Mouse (Mus musculus): ENCODE data around the gene Tomm40. TPM values are rescaled to one million over a fixed set of nuclear protein-coding genes. Genes with fewer than 3 reads are reported as not detected.

Gene Tomm40
- polyA plus RNA-seq, 2 experiments = 101 to 124 TPM

- H3K9ac ChIP-seq (ENCODE audit: low read depth, low read length, severe bottlenecking) = peak overlapping the region; percentile 85
- peaks cover 6% of the 10 kb centered on the region for H3K36me3 ChIP-seq (ENCODE audit: control insufficient read depth, insufficient read depth, low read length)
- H3K9me3 ChIP-seq (ENCODE audit: control insufficient read depth, low read length) = no peaks in the 10 kb centered on the region
- WGBS = under 1% methylated on average over 32 of the region's 32 CpGs
- peaks cover 28% of the 10 kb centered on the region for H3K4me1 ChIP-seq (ENCODE audit: control insufficient read depth, insufficient read depth, low read length)
- no peaks in the 10 kb centered on the region for H3K27me3 ChIP-seq (ENCODE audit: control insufficient read depth, insufficient read depth, low read length)
- TF ChIP-seq POLR2A (IDR thresholded peaks at IDR 0.05; ENCODE audit: borderline replicate concordance, extremely low read depth, insufficient read depth, insufficient read length) = no peak
- H3K4me2 ChIP-seq (replicated peaks; ENCODE audit: low read depth, low read length, severe bottlenecking) = peak overlapping the region; percentile 88
- peak overlapping the region; percentile 93 for H3K4me3 ChIP-seq (replicated peaks; ENCODE audit: low read length)
- DNase-seq (ENCODE audit: low spot score) = peak; percentile 58
- no peak for ATAC-seq (ENCODE audit: low FRiP score, low read depth)
- peak overlapping the region; percentile 87 for H3K27ac ChIP-seq (replicated peaks; ENCODE audit: low read depth, low read length)
Measured at GRCm38 (mm10) chr7:19748219-19749195, 33.3 kb upstream of the Tomm40 start.

- Histone ChIP-seq H3K9me3 (ENCODE audit: control insufficient read depth, low read length) (no peaks in the 10 kb centered on the region), H3K27me3 (ENCODE audit: control insufficient read depth, insufficient read depth, low read length) (no peaks in the 10 kb centered on the region), H3K4me1 (ENCODE audit: control insufficient read depth, insufficient read depth, low read length) (peaks cover 28% of the 10 kb centered on the region), H3K4me2 (replicated peaks; ENCODE audit: low read depth, low read length, severe bottlenecking) (peak overlapping the region; percentile 88), H3K36me3 (ENCODE audit: control insufficient read depth, insufficient read depth, low read length) (peaks cover 11% of the 10 kb centered on the region), H3K27ac (replicated peaks; ENCODE audit: low read depth, low read length) (no peak overlapping the region; the same call in 1 of the 2 replicates), H3K9ac (ENCODE audit: low read depth, low read length, severe bottlenecking) (peak overlapping the region; percentile 85), H3K4me3 (replicated peaks; ENCODE audit: low read length) (peak overlapping the region; percentile 93)
- peak; percentile 54 for DNase-seq (ENCODE audit: low spot score)
- no peak for ATAC-seq (ENCODE audit: low FRiP score, low read depth)
- 8% methylated on average over 25 of the region's 25 CpGs for WGBS
- TF ChIP-seq POLR2A (IDR thresholded peaks at IDR 0.05; ENCODE audit: borderline replicate concordance, extremely low read depth, insufficient read depth, insufficient read length) = no peak
Measured at GRCm38 (mm10) chr7:19747420-19748218, 32.4 kb upstream of the Tomm40 start.

DNA sequence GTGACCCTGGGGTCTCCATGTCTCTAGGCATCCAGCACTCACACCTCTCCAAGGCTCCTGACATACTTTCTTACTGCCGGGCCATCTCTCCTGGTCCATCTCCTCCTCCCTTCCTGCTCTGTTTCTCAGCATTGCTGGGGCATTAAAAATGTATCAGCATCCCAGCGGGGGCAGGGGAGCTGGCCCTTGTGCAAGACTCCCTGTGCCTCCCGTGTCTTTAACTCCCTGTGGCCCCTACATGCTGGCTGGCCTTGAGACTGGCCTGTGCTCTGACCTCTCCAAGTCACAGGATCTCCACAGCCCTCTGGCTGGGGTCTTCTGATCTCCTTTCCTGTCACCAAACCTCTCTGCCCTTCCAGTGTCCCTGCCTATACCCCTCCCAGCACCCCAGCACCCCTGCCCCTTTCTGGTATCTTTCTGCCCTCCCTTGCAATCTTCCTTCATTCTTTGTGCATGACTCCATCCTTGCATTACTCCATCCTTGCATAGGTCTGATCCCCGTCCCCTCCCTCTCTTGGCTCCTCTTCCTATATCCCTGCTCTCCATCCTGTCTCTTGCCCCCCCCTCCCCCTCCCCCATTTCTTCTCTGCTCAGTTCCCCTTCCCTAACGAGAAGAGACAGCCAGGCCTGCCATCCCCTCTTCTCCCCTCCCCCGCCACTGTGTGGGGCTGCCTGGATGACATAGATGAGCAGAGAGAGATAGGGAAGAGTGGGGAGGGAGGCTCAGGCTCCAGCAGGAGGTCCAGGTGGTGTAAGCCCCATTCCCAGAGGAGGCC, 31.4 kb upstream of the Tomm40 start:
- no peak for TF ChIP-seq POLR2A (IDR thresholded peaks at IDR 0.05; ENCODE audit: borderline replicate concordance, extremely low read depth, insufficient read depth, insufficient read length)
- no peak for ATAC-seq (ENCODE audit: low FRiP score, low read depth)
- Histone ChIP-seq H3K27me3 (ENCODE audit: control insufficient read depth, insufficient read depth, low read length) (no peaks in the 10 kb centered on the region), H3K36me3 (ENCODE audit: control insufficient read depth, insufficient read depth, low read length) (peaks cover 11% of the 10 kb centered on the region), H3K4me3 (replicated peaks; ENCODE audit: low read length) (peak overlapping the region; percentile 93; the same call in 1 of the 2 replicates), H3K9ac (ENCODE audit: low read depth, low read length, severe bottlenecking) (0 out of 2 replicates have a peak overlapping the region, but pooled peaks have one; percentile 21), H3K4me2 (replicated peaks; ENCODE audit: low read depth, low read length, severe bottlenecking) (peak overlapping the region; percentile 88; the same call in 1 of the 2 replicates), H3K4me1 (ENCODE audit: control insufficient read depth, insufficient read depth, low read length) (peaks cover 32% of the 10 kb centered on the region), H3K27ac (replicated peaks; ENCODE audit: low read depth, low read length) (no peak overlapping the region), H3K9me3 (ENCODE audit: control insufficient read depth, low read length) (no peaks in the 10 kb centered on the region)
- no peak for DNase-seq (ENCODE audit: low spot score)
- WGBS = 39% methylated on average over 6 of the region's 6 CpGs

- Histone ChIP-seq H3K4me3 (replicated peaks; ENCODE audit: low read length) (no peak overlapping the region), H3K36me3 (ENCODE audit: control insufficient read depth, insufficient read depth, low read length) (peaks cover 11% of the 10 kb centered on the region), H3K9me3 (ENCODE audit: control insufficient read depth, low read length) (no peaks in the 10 kb centered on the region), H3K27ac (replicated peaks; ENCODE audit: low read depth, low read length) (no peak overlapping the region), H3K4me1 (ENCODE audit: control insufficient read depth, insufficient read depth, low read length) (peaks cover 32% of the 10 kb centered on the region), H3K9ac (ENCODE audit: low read depth, low read length, severe bottlenecking) (no peak overlapping the region), H3K27me3 (ENCODE audit: control insufficient read depth, insufficient read depth, low read length) (no peaks in the 10 kb centered on the region), H3K4me2 (replicated peaks; ENCODE audit: low read depth, low read length, severe bottlenecking) (no peak overlapping the region)
- WGBS = 81% methylated on average over 9 of the region's 10 CpGs
- TF ChIP-seq POLR2A (IDR thresholded peaks at IDR 0.05; ENCODE audit: borderline replicate concordance, extremely low read depth, insufficient read depth, insufficient read length) = no peak
- ATAC-seq (ENCODE audit: low FRiP score, low read depth) = no peak
- DNase-seq (ENCODE audit: low spot score) = no peak
Measured at GRCm38 (mm10) chr7:19745971-19746370, 30.7 kb upstream of the Tomm40 start.
